Comparison of ENCODE assay signal across 8 mouse cellular contexts in genomic region chr9:52940964-52941636, GRCm38 (mm10).
DNase-seq lines count a peak whose midpoint lies in the region; ATAC-seq and TF ChIP-seq lines count a peak whose summit lies in the region.

No protein-coding gene starts in this region.

- peak overlapping the region; percentile 24; the same call in 1 of the 2 replicates for H3K4me2 ChIP-seq in limb, embryonic 15.5 days
- no peak overlapping the region for H3K4me2 ChIP-seq in intestine, embryonic 15.5 days (replicated peaks)

- DNase-seq in embryo, embryonic 11 days, result peak; percentile 25
- DNase-seq in embryo, embryonic 10 days (ENCODE audit: low spot score), result no peak
- DNase-seq in testis, postnatal 14 days (ENCODE audit: low spot score), result no peak
- DNase-seq in retina, postnatal 1 day, result peak; percentile 87
- DNase-seq in spleen, postnatal 36 days (ENCODE audit: low spot score in 2 of 2), result no peak

- no peak for TF ChIP-seq CTCF in testis, adult 2 months (IDR thresholded peaks at IDR 0.05; ENCODE audit: control insufficient read depth, insufficient read depth, insufficient replicate concordance, low read depth, low read length)

- no peaks in the 10 kb centered on the region for H3K36me3 ChIP-seq in testis, adult 2 months (ENCODE audit: control insufficient read depth, insufficient read depth, low read length)
- H3K36me3 ChIP-seq in limb, embryonic 15.5 days, result no peaks in the 10 kb centered on the region
- no peaks in the 10 kb centered on the region for H3K36me3 ChIP-seq in intestine, embryonic 15.5 days

- no peak overlapping the region for H3K9ac ChIP-seq in limb, embryonic 15.5 days
- no peak overlapping the region for H3K9ac ChIP-seq in intestine, embryonic 15.5 days

- no peak overlapping the region for H3K4me3 ChIP-seq in testis, adult 2 months (ENCODE audit: control insufficient read depth, low read depth, low read length)
- H3K4me3 ChIP-seq in limb, embryonic 15.5 days, result no peak overlapping the region
- H3K4me3 ChIP-seq in intestine, embryonic 15.5 days (replicated peaks), result no peak overlapping the region

- no peaks in the 10 kb centered on the region for H3K27me3 ChIP-seq in testis, adult 2 months (ENCODE audit: control insufficient read depth, insufficient read depth, low read length)
- H3K27me3 ChIP-seq in limb, embryonic 15.5 days, result no peaks in the 10 kb centered on the region
- H3K27me3 ChIP-seq in intestine, embryonic 15.5 days (replicated peaks), result no peaks in the 10 kb centered on the region

- no peaks in the 10 kb centered on the region for H3K9me3 ChIP-seq in limb, embryonic 15.5 days
- no peaks in the 10 kb centered on the region for H3K9me3 ChIP-seq in intestine, embryonic 15.5 days

- TF ChIP-seq POLR2A in testis, adult 2 months (IDR thresholded peaks at IDR 0.05; ENCODE audit: control insufficient read depth, low read depth, low read length), result no peak

- peak overlapping the region; percentile 49 for H3K27ac ChIP-seq in testis, adult 2 months (ENCODE audit: control insufficient read depth, insufficient read depth, low read depth, low read length)
- 0 out of 2 replicates have a peak overlapping the region, but pooled peaks have one; percentile 22 for H3K27ac ChIP-seq in limb, embryonic 15.5 days
- H3K27ac ChIP-seq in intestine, embryonic 15.5 days, result no peak overlapping the region

- 31% methylated on average over 11 of the region's 11 CpGs for WGBS in limb, embryonic 15.5 days
- WGBS in intestine, embryonic 15.5 days, result 40% methylated on average over 11 of the region's 11 CpGs

- peaks cover 3% of the 10 kb centered on the region; the same call in 1 of the 2 replicates for H3K4me1 ChIP-seq in testis, adult 2 months (ENCODE audit: control insufficient read depth, insufficient read depth, low read length)
- peaks cover 14% of the 10 kb centered on the region for H3K4me1 ChIP-seq in limb, embryonic 15.5 days
- 0 out of 2 replicates have a peak, but pooled peaks cover 5% of the 10 kb centered on the region for H3K4me1 ChIP-seq in intestine, embryonic 15.5 days (replicated peaks)

- peak; percentile 61; the same call in 1 of the 2 replicates for ATAC-seq in limb, embryonic 15.5 days (ENCODE audit: insufficient number of reproducible peaks, low FRiP score, low TSS enrichment, low read depth)
- no peak for ATAC-seq in intestine, embryonic 15.5 days

Comparison
In these comparisons a context has a peak if more than half of its experiments do, and no peak if none do; other contexts are left out.
1. DNase-seq: peak in embryo, embryonic 11 days (single experiment) and retina, postnatal 1 day (single experiment); none in embryo, embryonic 10 days (single experiment), testis, postnatal 14 days (single experiment) and spleen, postnatal 36 days (0 of 2).